Mouse (Mus musculus) G1E (cell line): Measurements from ENCODE around the gene Dnajc3. TPM values are rescaled to one million over a fixed set of nuclear protein-coding genes. Genes with fewer than 3 reads are reported as not detected.

Experiments used
- ATAC-seq: 2 replicates; pipeline ENCODE4 v1.8.0; 2016; ENCODE audit warnings: mild to moderate bottlenecking; ENCODE audit not compliant: insufficient number of reproducible peaks, poor library complexity, low FRiP score, severe bottlenecking; ENCODE audit errors: extremely low read depth
- DNase-seq: peaks from one replicate; pipeline ENCODE4 v3.0.0; 2012; ENCODE audit warnings: low spot score
- H3K27me3 ChIP-seq: 2 replicates; pipeline ENCODE4 v1.6.1; 2012; ENCODE audit warnings: mild to moderate bottlenecking, low read length, inconsistent platforms; ENCODE audit not compliant: insufficient read depth
- H3K36me3 ChIP-seq: replicated peaks from 2 replicates; pipeline ENCODE3; 2012; ENCODE audit warnings: mild to moderate bottlenecking, inconsistent platforms
- H3K4me1 ChIP-seq: 2 replicates; pipeline ENCODE4 v1.6.1; 2012; ENCODE audit warnings: low read depth, low read length, inconsistent platforms, mixed read lengths; ENCODE audit not compliant: insufficient read depth
- H3K4me3 ChIP-seq: 2 replicates; pipeline ENCODE4 v1.5.1; 2012; ENCODE audit warnings: low read depth, mild to moderate bottlenecking, inconsistent platforms, low read length, moderate library complexity, mixed read lengths
- H3K9me3 ChIP-seq: replicated peaks from 2 replicates; pipeline ENCODE4 v1.6.1; 2012; ENCODE audit warnings: inconsistent platforms
- CTCF ChIP-seq: IDR thresholded peaks from 2 replicates; pipeline ENCODE4 v1.5.1; 2012; ENCODE audit warnings: low read depth, low read length, inconsistent platforms, mixed read lengths
- GATA1 ChIP-seq: IDR thresholded peaks from 2 replicates; pipeline ENCODE4 v1.6.1; 2012; ENCODE audit warnings: borderline replicate concordance, low read length, inconsistent platforms, mixed read lengths
- GATA2 ChIP-seq: IDR thresholded peaks from 2 replicates; pipeline ENCODE4 v1.6.1; 2012; ENCODE audit warnings: low read depth, low read length, inconsistent platforms, borderline replicate concordance
- POLR2AphosphoS5 ChIP-seq: IDR thresholded peaks from 2 replicates; pipeline ENCODE4 v1.6.1; 2012; ENCODE audit warnings: low read depth, low read length, inconsistent platforms; ENCODE audit not compliant: insufficient replicate concordance
- TAL1 ChIP-seq: conservative IDR thresholded peaks from 2 replicates; pipeline ENCODE4 v1.6.1; 2012; ENCODE audit warnings: low read depth, low read length, inconsistent platforms, mixed read lengths
- polyA plus RNA-seq: library from polyadenylated mRNA; stranded (reverse); fragments of >175 nt; gene quantifications from 2 replicates; pipeline ENCODE4 v1.2.3, GENCODE M21; 2012
- total RNA-seq, 2 experiments: library from RNA; stranded (forward) in 1 of 2; stranded (reverse) in 1 of 2; fragments of 200-1000 nt in 1 of 2; fragments of >200 nt in 1 of 2; fragmentation: Nextera tagmentation in 1 of 2; gene quantifications; 2 replicates each; pipeline ENCODE4 v1.2.3; 2014 to 2017

Gene Dnajc3
- total and polyA plus RNA-seq, 3 experiments: 3.9 to 54.6 (median 36.9) TPM

- H3K9me3 ChIP-seq: no peaks in the 10 kb centered on the region; the same call in 1 of the 2 replicates
- no peak; the same call in 1 of the 2 replicates for ATAC-seq
- TF ChIP-seq POLR2AphosphoS5 (no peak), GATA2 (no peak), GATA1 (no peak), TAL1 (no peak), CTCF (no peak)
These were observed 33.8 kb upstream of the Dnajc3 start for GRCm38 (mm10) chr14:118903867-118904562.

GRCm38 (mm10) chr14:118907592-118907991 is 30.2 kb upstream of the Dnajc3 start:
- Histone ChIP-seq H3K9me3 (no peaks in the 10 kb centered on the region), H3K4me1 (peaks cover 63% of the 10 kb centered on the region), H3K27me3 (peaks cover 26% of the 10 kb centered on the region), H3K4me3 (no peak overlapping the region), H3K36me3 (no peaks in the 10 kb centered on the region)
- DNase-seq: no peak
- no peak for ATAC-seq
- TF ChIP-seq GATA2 (no peak), GATA1 (no peak), CTCF (no peak), TAL1 (no peak)

More at GRCm38 (mm10) chr14:118903867-118904562, 33.8 kb upstream of the Dnajc3 start:
- no peaks in the 10 kb centered on the region for H3K36me3 ChIP-seq
- peaks cover 48% of the 10 kb centered on the region for H3K4me1 ChIP-seq
- DNase-seq: no peak
- H3K27me3 ChIP-seq: peaks cover 30% of the 10 kb centered on the region
- no peak overlapping the region for H3K4me3 ChIP-seq

- H3K4me3 ChIP-seq: peak overlapping the region; percentile 25; the same call in 1 of the 2 replicates
- TF ChIP-seq POLR2AphosphoS5 (no peak), GATA1 (no peak), GATA2 (no peak), TAL1 (no peak)
- no peaks in the 10 kb centered on the region for H3K9me3 ChIP-seq
- H3K4me1 ChIP-seq: peaks cover 46% of the 10 kb centered on the region
- ATAC-seq (peak; percentile 41; the same call in 1 of the 2 replicates), DNase-seq (peak; percentile 45)
- H3K27me3 ChIP-seq: peaks cover 21% of the 10 kb centered on the region
- H3K36me3 ChIP-seq: no peaks in the 10 kb centered on the region
These were observed 27.9 kb upstream of the Dnajc3 start for GRCm38 (mm10) chr14:118909872-118910271.

GRCm38 (mm10) chr14:118910332-118911222 is 27.2 kb upstream of the Dnajc3 start:
- DNase-seq: peak; percentile 62
- TF ChIP-seq GATA2 (no peak), TAL1 (no peak), CTCF (peak; percentile 58; the same call in 1 of the 2 replicates)
- Histone ChIP-seq H3K27me3 (peaks cover 21% of the 10 kb centered on the region), H3K4me3 (peak overlapping the region; percentile 56; the same call in 1 of the 2 replicates), H3K4me1 (peaks cover 42% of the 10 kb centered on the region), H3K36me3 (no peaks in the 10 kb centered on the region), H3K9me3 (no peaks in the 10 kb centered on the region)
- peak; percentile 71 for ATAC-seq

- Histone ChIP-seq H3K27me3 (peaks cover 20% of the 10 kb centered on the region), H3K9me3 (no peaks in the 10 kb centered on the region), H3K4me1 (peaks cover 41% of the 10 kb centered on the region), H3K36me3 (no peaks in the 10 kb centered on the region), H3K4me3 (no peak overlapping the region)
- DNase-seq (no peak), ATAC-seq (no peak)
- TF ChIP-seq POLR2AphosphoS5: no peak
- TF ChIP-seq GATA2: no peak
- no peak for TF ChIP-seq GATA1
- no peak for TF ChIP-seq CTCF
- TF ChIP-seq TAL1: no peak
These were observed 26.3 kb upstream of the Dnajc3 start for GRCm38 (mm10) chr14:118911521-118911920.

- no peak for DNase-seq
- Histone ChIP-seq H3K4me1 (peaks cover 31% of the 10 kb centered on the region), H3K4me3 (no peak overlapping the region), H3K36me3 (no peaks in the 10 kb centered on the region), H3K27me3 (peaks cover 14% of the 10 kb centered on the region), H3K9me3 (no peaks in the 10 kb centered on the region)
- no peak for TF ChIP-seq CTCF
- no peak for TF ChIP-seq POLR2AphosphoS5
- no peak for TF ChIP-seq GATA1
- TF ChIP-seq TAL1: no peak
- ATAC-seq: no peak
These were observed 24.1 kb upstream of the Dnajc3 start for GRCm38 (mm10) chr14:118913651-118914050.
